Mouse (Mus musculus) right cerebral cortex, adult 2 months (tissue): ENCODE data around the gene Slc35f1.
A peak's percentile ranks its signal among the peaks of the same experiment; 100 is the strongest.

Experiments used
- DNase-seq, 2 experiments: peaks; one replicate each; pipeline ENCODE4 v3.0.0; 2021 to 2022; ENCODE audit warnings: low spot score in 2 of 2

Slc35f1 gene

GRCm38 (mm10) chr10:52690334-52690991 lies at the start of gene Slc35f1:
Gene Slc35f1, plus strand, starts transcription at chr10:52690533.
- DNase-seq: peak; percentile 81 to 85

DNA sequence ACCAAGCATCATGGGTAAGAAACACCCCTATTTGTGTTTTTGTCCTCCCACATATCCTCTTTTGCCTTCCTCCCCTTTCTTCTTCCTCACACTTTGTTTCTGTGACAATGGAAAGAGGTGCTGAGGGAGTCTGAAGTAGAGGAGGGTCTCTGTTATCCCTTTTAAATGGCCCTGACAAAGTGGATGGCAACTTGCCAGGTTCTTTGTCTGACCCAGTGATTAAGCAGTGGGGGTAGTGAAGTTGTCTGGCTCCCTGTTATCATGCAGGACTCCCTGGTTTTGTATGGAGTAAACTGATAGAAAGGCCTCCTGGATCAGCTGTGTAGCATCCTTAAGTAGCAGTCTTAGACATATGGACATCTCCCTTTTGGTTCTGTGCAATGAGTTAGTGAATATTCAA lies 19.1 kb upstream of the Slc35f1 start:
- no peak for DNase-seq

- DNase-seq: peak; percentile 26 to 52
Observed at GRCm38 (mm10) chr10:52690992-52691731, 829 bp downstream of the Slc35f1 start.

DNA sequence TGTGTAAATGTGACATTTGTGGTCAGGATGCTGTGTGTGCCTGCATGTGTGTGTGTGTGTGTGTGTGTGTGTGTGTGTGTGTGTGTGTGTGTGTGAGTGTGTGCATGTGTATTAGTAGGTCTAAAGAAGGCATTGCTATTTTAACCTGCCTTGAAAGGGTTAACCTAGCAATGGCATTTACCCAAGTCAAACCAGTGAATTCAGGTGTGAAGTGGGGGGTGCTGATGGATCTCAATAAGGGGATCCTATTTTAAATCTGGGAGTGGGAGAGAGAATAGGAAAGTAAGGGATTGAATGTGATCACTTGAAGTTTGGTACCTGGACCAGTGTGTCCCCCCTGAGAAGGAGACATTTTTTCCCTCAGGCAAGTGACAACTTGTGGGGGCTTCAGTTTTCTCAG lies 13.4 kb downstream of the Slc35f1 start:
- DNase-seq: no peak

- peak; percentile 48 to 59 for DNase-seq
Observed at GRCm38 (mm10) chr10:52704101-52705051, 14.0 kb downstream of the Slc35f1 start.

GRCm38 (mm10) chr10:52709482-52709881 lies 19.1 kb downstream of the Slc35f1 start:
- DNase-seq: no peak

- DNase-seq: peak; percentile 32 to 35
Observed at GRCm38 (mm10) chr10:52712166-52712565, 21.8 kb downstream of the Slc35f1 start.

DNA sequence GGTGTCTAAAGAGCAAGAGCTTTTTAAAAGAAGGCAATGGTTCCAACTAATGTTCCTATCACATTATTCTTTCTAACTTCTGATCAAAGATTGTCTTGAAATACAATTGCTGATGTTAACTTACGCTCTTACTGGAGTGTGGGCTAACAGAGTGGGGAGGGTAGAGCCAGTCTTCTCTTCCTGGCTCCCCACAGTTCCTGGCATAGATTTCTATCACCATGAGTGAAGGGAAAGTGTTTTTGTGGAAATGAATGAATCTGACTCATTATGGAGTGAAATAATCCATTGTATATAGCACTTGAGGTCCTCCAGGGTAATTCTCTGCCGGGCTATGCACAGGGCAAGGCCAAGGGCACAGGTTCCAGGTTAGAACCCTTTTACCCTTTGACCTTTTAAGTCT lies 24.2 kb downstream of the Slc35f1 start:
- no peak for DNase-seq

DNA sequence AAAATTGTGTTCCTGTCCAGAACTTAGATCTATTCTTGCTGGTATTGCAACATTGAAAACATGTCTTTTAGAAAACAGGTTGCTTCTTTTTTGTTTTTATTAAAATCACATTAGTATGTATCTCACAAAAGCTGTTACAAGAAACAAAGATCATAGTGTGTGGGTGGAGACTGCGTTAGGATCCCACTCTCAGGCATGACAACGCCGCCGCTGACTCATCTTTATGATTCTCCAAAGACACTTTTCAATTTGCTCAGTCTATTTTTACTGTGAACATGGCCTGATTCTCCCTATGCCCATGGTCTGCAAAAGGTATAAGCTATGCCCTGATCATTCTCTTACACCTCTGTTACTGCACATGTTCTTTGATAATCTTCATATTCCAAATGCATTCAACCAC lies 24.8 kb downstream of the Slc35f1 start:
- peak; percentile 60 to 64 for DNase-seq

DNA sequence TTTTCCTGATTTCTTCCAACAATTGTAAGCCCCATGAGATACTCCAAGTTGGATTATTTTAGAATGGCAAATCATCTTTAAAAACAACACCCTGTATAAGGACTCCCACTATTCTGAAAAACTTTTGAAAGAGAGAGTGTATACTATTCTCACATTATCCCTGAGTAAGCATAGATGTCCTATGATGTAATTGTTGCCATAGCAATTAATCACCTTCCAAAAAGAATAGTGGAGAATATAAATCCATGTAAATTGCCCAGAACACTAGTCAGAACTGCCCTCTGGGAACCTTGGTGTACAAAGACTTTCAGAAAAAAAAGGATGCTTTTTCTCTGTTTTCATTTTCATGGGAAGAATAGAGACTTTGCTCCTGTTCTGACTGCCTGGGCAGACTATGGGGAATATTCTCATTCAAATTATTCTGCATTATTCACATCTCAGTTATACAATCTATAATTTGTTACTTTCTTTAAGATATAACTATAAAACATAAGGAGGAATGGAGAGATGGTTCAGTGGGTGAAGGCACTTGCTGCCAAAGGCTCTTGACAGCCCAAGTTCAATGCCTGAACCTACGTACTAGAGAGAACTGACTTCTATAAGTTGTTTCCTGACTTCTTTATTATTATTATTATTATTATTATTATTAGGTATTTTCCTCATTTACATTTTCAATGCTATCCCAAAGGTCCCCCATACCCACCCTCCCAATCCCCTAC lies 28.0 kb downstream of the Slc35f1 start:
- no peak for DNase-seq

DNA sequence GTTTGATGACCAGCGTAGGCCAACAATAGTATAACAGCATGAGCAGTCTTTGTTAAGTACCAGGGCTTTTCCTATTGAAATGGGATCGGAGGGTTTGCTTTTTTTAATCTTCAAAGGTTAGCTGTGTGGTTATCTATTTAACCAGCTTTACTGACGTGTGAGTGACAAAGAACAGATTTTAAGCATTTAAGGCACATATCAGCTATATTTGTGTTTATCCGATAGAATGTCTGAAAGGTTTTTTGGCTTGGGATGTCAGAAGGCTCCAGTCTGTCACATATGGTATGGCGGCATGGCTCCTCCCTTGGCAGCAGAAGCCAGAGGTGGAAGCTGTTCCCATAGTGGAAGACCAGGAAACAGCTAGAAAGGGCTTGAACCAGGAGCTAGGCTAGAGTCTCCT lies 36.3 kb downstream of the Slc35f1 start:
- no peak for DNase-seq

DNA sequence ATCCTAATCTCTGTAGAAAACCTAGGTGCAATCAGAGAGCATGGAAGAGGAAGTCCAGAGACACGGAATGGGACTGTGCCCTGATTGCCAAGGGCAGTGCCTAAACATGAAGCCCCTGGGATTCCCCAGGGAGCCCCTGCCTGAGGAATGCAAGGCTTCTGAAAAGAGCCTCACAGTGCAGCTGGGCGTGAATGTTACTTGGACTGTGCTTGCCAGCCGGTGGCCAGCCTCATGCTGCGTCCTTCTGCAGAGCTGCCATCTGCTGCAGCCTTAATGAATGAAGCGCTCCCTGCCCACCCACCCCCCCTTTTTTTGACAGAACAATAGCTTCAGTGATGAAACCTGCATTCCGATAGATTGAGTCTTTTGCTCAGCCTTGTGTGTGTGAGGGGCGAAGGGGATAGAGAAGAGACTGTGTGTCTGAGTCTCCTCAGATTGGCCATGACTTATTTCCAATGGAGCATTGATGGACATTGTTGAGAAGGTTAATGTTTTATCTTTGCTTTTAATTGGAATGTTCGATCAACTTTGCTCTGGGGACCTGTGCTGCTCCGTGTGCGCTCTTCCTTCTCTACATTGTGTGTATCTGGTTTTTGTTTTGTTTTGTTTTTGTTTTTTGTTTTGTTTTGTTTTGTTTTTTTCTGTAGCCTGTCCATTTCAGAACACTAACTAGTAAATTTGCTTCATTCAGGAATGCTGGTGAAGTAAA lies 52.5 kb downstream of the Slc35f1 start:
- DNase-seq: peak in 1 of 2 experiments; percentile 18

GRCm38 (mm10) chr10:52743831-52744230 lies 53.5 kb downstream of the Slc35f1 start:
- DNase-seq: no peak

DNA sequence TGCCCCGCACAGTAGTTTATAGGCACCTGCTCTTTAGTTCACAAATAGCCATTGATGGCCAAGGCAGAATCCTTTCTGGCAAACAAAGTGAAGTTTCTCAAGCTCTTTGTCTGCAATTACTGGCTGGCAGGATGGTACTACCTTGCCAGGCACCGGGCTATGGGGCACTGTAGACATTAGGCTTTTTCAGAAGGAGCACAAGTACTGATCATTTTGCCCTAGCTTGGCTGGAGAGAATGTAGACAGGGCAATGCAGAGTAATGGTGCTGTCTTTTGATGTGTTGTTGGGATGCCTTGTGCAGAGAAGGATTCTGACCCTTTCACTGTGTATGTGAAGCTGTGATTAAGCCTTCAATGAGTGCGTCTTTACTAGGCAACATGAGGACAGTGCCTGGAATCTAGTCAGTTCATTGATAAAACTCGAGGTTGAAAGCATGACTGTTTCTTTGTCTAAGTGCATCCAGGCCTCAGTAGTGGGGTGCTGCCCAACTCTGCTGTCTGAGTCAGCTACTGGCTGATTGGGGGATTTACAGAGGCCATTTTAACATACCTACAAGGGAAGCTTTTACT lies 57.8 kb downstream of the Slc35f1 start:
- no peak for DNase-seq

DNA sequence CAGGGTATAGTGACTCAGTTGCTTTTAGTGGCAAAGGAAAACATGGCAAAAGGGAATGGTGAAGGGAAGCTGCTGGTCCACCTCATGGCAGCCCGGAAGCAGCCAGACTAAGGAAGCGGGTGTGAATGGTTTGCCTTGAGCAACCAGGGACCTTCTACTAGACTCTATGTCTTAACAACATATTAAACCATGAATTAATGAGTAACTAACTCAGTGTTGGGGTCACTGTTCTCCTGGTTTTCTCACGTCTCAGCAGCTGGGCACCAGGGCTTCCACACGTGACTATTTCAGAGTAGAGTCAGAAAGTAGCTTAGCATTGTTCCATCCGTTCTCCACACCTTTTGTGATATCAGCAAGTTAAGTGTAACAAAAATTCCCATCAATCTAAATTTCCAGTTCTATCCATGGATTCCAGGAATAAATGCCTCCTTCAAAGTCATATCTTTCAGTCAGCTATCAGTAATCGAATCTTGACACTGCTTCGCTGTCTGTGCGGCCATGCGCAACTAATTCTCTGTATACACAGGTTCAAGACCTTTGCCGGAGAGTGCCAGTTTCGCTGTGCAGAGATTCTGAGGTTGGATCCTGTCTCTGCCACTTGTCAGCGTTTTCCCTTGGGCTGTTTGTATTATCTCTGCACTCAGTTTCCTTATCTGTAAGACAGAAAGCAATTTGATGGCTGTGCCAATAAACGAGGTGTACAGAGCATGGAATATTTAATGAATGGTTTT lies 65.8 kb downstream of the Slc35f1 start:
- DNase-seq: no peak

DNA sequence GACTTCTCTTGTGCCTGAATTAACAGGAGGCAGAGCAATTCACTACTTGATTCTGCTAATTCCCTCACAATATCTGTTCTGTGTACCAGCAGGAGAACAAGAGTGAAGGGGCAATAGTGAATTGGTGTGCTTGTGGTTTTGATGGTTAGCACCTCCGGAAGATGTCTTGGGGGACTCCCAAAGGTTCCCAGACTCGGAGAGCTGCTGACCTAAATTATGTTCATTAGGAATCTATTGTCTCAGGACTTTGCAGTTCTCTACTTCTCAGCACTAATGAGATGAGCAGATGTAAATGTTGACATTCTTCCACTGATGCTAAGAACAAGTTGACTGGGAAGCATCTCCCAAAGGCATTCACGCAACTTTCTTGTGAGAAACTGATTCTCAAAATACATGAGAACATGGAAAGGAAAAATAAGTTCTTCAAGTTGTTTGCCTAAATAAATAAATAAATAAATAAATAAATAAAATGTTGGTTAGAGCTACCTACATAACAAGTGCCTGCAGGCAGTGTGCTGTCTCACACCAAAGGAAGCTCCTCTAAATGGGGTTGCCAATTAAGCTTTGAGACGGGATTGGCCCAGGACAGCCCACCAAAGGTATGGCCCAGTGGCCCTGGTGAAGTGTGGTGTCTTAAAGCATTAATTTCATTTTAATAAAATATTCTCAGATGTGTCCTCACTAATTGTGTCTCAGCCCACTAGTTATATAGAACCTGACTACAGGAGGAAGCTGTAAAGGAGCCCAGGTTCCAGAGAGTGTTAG lies 67.3 kb downstream of the Slc35f1 start:
- DNase-seq: no peak

GRCm38 (mm10) chr10:52758589-52758988 lies 68.3 kb downstream of the Slc35f1 start:
- DNase-seq: no peak

GRCm38 (mm10) chr10:52760527-52760926 lies 70.2 kb downstream of the Slc35f1 start:
- DNase-seq: no peak

- DNase-seq: no peak
Observed at GRCm38 (mm10) chr10:52779926-52780485, 89.7 kb downstream of the Slc35f1 start.
